Mouse (Mus musculus) thymus, adult 2 months (tissue): Measurements from ENCODE around the gene Uhmk1. TPM values are rescaled to one million over a fixed set of nuclear protein-coding genes. Genes with fewer than 3 reads are reported as not detected.

Experiments
- DNase-seq: peaks from one replicate; pipeline ENCODE4 v3.0.0; 2021
- H3K27ac ChIP-seq: fragments of 200-500 bp; 2 replicates; pipeline ENCODE4 v1.5.1; 2012; ENCODE audit warnings: low read length, control low read depth; ENCODE audit not compliant: control insufficient read depth, insufficient read depth
- H3K27me3 ChIP-seq: fragments of 200-500 bp; 2 replicates; pipeline ENCODE4 v1.6.1; 2012; ENCODE audit warnings: mild to moderate bottlenecking, low read length, moderate library complexity, mixed read lengths; ENCODE audit not compliant: control insufficient read depth, insufficient read depth
- H3K36me3 ChIP-seq: fragments of 200-500 bp; 2 replicates; pipeline ENCODE4 v1.6.1; 2012; ENCODE audit warnings: mild to moderate bottlenecking, low read length, moderate library complexity; ENCODE audit not compliant: control insufficient read depth, insufficient read depth
- H3K4me1 ChIP-seq: fragments of 200-500 bp; replicated peaks from 2 replicates; pipeline ENCODE4 v1.6.1; 2012; ENCODE audit warnings: low read length; ENCODE audit not compliant: control insufficient read depth, insufficient read depth
- H3K4me3 ChIP-seq: fragments of 200-500 bp; 2 replicates; pipeline ENCODE4 v1.5.1; 2012; ENCODE audit warnings: mild to moderate bottlenecking, low read length, control low read depth, moderate library complexity; ENCODE audit not compliant: control insufficient read depth, insufficient read depth
- CTCF ChIP-seq: fragments of 200-500 bp; IDR thresholded peaks from 2 replicates; pipeline ENCODE4 v1.5.1; 2012; ENCODE audit warnings: mild to moderate bottlenecking, control low read depth, low read length, moderate library complexity, borderline replicate concordance; ENCODE audit not compliant: control insufficient read depth, poor library complexity, insufficient read depth; ENCODE audit errors: extremely low read depth
- POLR2A ChIP-seq: fragments of 200-500 bp; IDR thresholded peaks from 2 replicates; pipeline ENCODE4 v1.6.1; 2012; ENCODE audit warnings: mild to moderate bottlenecking, low read length, control low read depth, moderate library complexity; ENCODE audit not compliant: control insufficient read depth, poor library complexity, insufficient read depth; ENCODE audit errors: extremely low read depth
- WGBS: fragments of 180-500 bp; shearing (Covaris S2); methylation state at CpG from one replicate; pipeline ENCODE4 v1.1.7; 2018; 5-methylcytosine and 5-hydroxymethylcytosine counted together
- polyA plus RNA-seq: library from polyadenylated mRNA; depleted of rRNA; stranded (reverse); fragments of >200 nt; gene quantifications from 2 replicates; pipeline ENCODE4 v1.2.3, GENCODE M21; 2012

Uhmk1 gene
- polyA plus RNA-seq, 1 experiment, result 16.3 TPM

DNA sequence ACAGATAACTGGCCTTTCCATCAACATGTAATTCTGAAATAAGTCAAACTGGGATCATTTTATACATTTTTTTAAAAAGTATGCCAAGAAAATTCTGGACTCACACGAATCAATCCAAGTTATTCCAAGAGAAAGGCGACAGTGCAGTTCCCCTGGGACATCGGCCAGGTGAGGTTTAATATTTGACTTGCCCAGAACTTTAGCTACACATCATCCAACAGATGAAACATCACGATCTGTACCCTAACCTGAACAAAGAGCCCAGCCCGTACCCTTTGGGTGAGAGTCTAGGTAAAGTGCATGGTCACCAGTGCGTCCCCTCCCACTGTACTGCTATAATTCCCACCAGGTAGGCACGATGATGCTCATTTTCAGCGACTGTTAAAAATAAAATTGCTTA, 19.0 kb downstream of the Uhmk1 start:
- no peak for DNase-seq

DNA sequence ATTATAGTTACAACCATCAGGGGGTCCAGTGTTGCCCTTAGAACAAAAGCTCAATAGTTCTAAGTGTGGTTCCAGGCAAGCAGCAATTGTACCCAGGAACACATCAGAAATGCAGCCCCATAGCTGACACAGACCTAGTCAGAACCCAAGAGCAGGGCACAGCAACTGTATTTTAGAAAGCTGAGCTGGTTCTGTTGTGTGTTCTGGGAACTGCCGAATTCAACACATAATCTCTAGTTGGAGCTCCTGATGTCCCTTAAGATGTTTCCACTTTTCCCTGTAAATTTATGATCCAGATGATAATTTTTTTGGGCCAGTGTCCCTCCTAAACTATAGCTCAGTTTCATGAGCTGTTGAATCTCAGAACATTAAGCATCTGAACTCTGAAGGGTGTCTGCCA, 23.3 kb downstream of the Uhmk1 start:
- DNase-seq, result no peak
- Histone ChIP-seq H3K27ac (no peak overlapping the region), H3K27me3 (no peaks in the 10 kb centered on the region), H3K36me3 (peaks cover 40% of the 10 kb centered on the region), H3K4me1 (no peaks in the 10 kb centered on the region), H3K4me3 (no peak overlapping the region)
- WGBS, result 91% methylated on average over 1 of the region's 1 CpGs
- TF ChIP-seq POLR2A (no peak), CTCF (no peak)

More for the DNA sequence above, 19.0 kb downstream of the Uhmk1 start:
- Histone ChIP-seq H3K4me1 (no peaks in the 10 kb centered on the region), H3K27me3 (no peaks in the 10 kb centered on the region), H3K4me3 (no peak overlapping the region), H3K36me3 (peaks cover 79% of the 10 kb centered on the region), H3K27ac (no peak overlapping the region)
- TF ChIP-seq CTCF (no peak), POLR2A (no peak)
- WGBS, result 95% methylated on average over 8 of the region's 8 CpGs

DNA sequence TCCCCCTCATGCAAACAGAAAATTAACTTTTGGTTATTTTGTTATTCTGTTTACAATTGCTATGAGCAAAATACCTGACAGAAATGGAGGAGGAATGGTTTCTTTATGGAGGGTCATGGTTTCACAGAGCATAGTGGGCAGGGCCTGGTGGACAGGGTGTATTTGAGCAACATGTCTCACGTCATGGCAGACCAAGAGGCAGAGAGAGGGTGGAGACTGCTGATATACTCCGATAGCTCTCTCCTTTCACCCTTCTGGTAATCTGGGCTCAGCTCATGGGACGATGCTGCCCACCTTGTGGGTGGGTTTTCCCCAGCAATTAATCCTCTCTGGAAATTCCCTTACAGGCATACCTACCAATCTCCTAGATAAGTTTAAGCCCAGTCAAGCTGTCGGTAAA, 25.0 kb downstream of the Uhmk1 start:
- H3K36me3 ChIP-seq, result peaks cover 23% of the 10 kb centered on the region
- no peak overlapping the region for H3K27ac ChIP-seq
- TF ChIP-seq POLR2A, result no peak
- TF ChIP-seq CTCF, result no peak
- no peak for DNase-seq
- WGBS, result 91% methylated on average over 4 of the region's 4 CpGs
- no peak overlapping the region for H3K4me3 ChIP-seq
- H3K27me3 ChIP-seq, result no peaks in the 10 kb centered on the region
- H3K4me1 ChIP-seq, result no peaks in the 10 kb centered on the region

DNA sequence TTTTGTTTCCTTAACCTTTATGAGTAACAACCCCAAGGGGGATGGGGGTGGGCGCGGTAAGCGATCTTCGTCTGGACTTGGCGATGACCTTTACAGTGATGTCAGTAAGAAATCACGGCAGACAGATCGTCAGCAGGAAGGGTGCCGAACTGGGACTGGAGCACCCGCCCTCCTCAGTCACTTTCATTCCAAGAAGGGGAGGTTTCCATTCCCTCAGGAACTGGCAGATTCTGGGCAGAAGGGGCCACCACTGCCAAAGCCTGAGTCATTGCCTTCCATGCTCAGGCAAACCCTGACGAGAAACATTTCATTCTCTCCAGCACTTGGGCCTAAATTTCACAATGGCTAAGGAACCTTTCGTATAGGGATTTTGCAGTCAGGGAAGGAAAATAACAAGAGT, 26.6 kb downstream of the Uhmk1 start:
- no peak for DNase-seq
- Histone ChIP-seq H3K36me3 (peaks cover 10% of the 10 kb centered on the region), H3K4me3 (no peak overlapping the region), H3K4me1 (no peaks in the 10 kb centered on the region), H3K27ac (no peak overlapping the region), H3K27me3 (no peaks in the 10 kb centered on the region)
- no peak for TF ChIP-seq POLR2A
- TF ChIP-seq CTCF, result no peak
- WGBS, result 91% methylated on average over 11 of the region's 11 CpGs

DNA sequence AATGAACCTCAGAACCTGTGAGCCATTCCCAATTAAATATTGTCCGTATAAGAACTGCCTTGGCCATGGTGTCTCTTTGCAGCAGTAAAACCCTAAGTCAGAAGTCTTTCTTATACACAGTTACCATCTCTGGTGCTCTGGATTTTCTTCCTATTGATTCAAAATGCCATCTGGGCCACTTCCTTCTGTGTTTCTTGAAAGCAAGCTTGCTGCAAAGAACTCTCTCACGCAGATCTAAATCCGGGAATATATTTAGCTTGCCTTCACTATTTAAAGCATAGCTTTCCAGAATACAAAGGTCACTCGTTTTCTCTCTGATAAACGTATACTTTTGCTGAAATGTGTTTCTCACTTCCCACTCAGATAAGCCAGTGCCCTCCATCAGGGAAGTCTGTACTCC, 28.7 kb downstream of the Uhmk1 start:
- WGBS, result 93% methylated on average over 5 of the region's 5 CpGs
- no peak for DNase-seq
- TF ChIP-seq CTCF, result no peak
- TF ChIP-seq POLR2A, result no peak

DNA sequence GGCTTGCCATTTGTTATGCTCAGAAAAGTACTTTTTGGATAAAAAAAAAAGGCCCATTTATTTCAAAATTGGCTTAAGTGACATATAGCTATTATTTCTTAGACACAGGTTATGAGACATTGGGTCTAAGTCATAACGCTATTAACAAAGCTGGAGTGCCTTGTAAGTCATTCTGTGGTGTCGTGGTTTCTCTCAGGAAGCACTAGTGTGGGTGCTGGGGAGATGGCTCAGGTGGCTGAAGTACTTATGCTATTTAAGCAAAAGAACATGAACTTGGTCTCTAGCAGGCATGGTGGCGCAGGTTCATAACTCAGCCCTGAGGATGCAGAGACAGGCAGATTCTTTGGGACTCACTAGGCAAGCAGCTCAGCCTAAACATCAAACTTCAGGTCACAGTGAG, 30.1 kb downstream of the Uhmk1 start:
- Histone ChIP-seq H3K27ac (no peak overlapping the region), H3K27me3 (no peaks in the 10 kb centered on the region), H3K36me3 (no peaks in the 10 kb centered on the region), H3K4me3 (no peak overlapping the region), H3K4me1 (no peaks in the 10 kb centered on the region)
- no peak for DNase-seq
- 25% methylated on average over 3 of the region's 3 CpGs for WGBS
- no peak for TF ChIP-seq POLR2A
- no peak for TF ChIP-seq CTCF

More for the DNA sequence above, 28.7 kb downstream of the Uhmk1 start:
- Histone ChIP-seq H3K4me1 (no peaks in the 10 kb centered on the region), H3K27me3 (no peaks in the 10 kb centered on the region), H3K4me3 (no peak overlapping the region), H3K27ac (no peak overlapping the region; the same call in 1 of the 2 replicates), H3K36me3 (no peaks in the 10 kb centered on the region)

DNA sequence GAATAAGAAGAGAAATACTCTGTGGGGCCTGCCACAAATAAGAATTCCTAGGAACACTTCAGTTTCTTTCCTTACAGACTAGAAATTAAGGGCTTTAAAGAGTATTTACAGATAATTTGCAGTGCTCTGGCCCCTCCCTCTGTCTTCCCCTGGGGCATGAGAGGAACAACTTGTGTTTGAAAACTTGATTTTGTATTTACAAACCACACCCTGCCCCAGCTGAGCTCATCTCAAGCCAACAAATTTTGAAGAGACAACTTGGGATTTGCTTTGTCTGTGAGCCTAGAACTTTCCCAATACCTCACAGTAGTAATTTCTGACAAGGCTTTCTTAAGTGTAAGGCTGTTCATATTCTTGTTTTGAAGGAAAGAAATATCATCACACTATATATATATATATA, 32.5 kb downstream of the Uhmk1 start:
- no peak overlapping the region for H3K4me3 ChIP-seq
- no peak for DNase-seq
- H3K4me1 ChIP-seq, result no peaks in the 10 kb centered on the region
- H3K27me3 ChIP-seq, result no peaks in the 10 kb centered on the region
- H3K36me3 ChIP-seq, result no peaks in the 10 kb centered on the region
- TF ChIP-seq POLR2A (no peak), CTCF (no peak)
- H3K27ac ChIP-seq, result no peak overlapping the region
